Mouse (Mus musculus) layer of hippocampus, postnatal 36 days (tissue): Measurements from ENCODE around the gene C2cd4d. TPM values are rescaled to one million over a fixed set of nuclear protein-coding genes. Genes with fewer than 3 reads are reported as not detected.

Experiments
- total RNA-seq, 2 experiments: library from RNA; stranded (reverse); gene quantifications; 2 replicates each; pipeline ENCODE4 v1.2.3; 2021

The C2cd4d gene
- total RNA-seq, 2 experiments from 2014 or later, result not detected

Other genes starting within 250 kb of the C2cd4d start
- gene Gm10696, start 184.2 kb upstream of the C2cd4d start, total RNA-seq, result not detected
- not detected for gene Gm5286, start 165.7 kb upstream of the C2cd4d start, total RNA-seq
- gene Gm4778, start 98.4 kb upstream of the C2cd4d start, total RNA-seq, result not detected
- gene Them4, start 52.3 kb upstream of the C2cd4d start, total RNA-seq, result 10 to 100 TPM; 27.6 to 30.7 TPM
- gene Them5, start 20.3 kb upstream of the C2cd4d start, total RNA-seq, result not detected
- under 1 TPM; 0.57 to 0.86 TPM for gene Rorc, start 10.4 kb downstream of the C2cd4d start, total RNA-seq
- gene Lingo4, start 36.1 kb downstream of the C2cd4d start, total RNA-seq, result 1 to 10 TPM in 1 of 2 experiments, under 1 TPM in 1; 0.78 to 1.2 TPM
- 10 to 100 TPM; 39.1 to 43.4 TPM for gene Tdrkh, start 50.8 kb downstream of the C2cd4d start, total RNA-seq
- 10 to 100 TPM; 44.7 to 45.3 TPM for gene Mrpl9, start 80.9 kb downstream of the C2cd4d start, total RNA-seq
- gene Oaz3, start 81.5 kb downstream of the C2cd4d start, total RNA-seq, result not detected
- gene Celf3, start 115.9 kb downstream of the C2cd4d start, total RNA-seq, result 100 to 1,000 TPM; 156 to 195 TPM
- 1 to 10 TPM; 5.7 to 6.3 TPM for gene Riiad1, start 117.9 kb downstream of the C2cd4d start, total RNA-seq
- 100 to 1,000 TPM; 113 to 119 TPM for gene Snx27, start 220.3 kb downstream of the C2cd4d start, total RNA-seq